36 mouse cellular contexts compared by ENCODE assay signal in genomic region chr3:146135417-146135816, GRCm38 (mm10). TPM values are rescaled to one million over a fixed set of nuclear protein-coding genes. Genes with fewer than 3 reads are reported as not detected.
"Had no signal": no experiment of that assay in that cellular context is flagged by ENCODE, and none has a peak within 500 bp of the region (broad histone marks: within the 10 kb centered on the region; RNA-seq: fewer than 3 reads in every experiment).

No protein-coding gene starts in this region.

- H3K27ac ChIP-seq: gastrocnemius, adult 2 months; heart, embryonic 13.5 days; heart, embryonic 15.5 days; hindbrain, embryonic 13.5 days; hindbrain, embryonic 15.5 days; hindbrain, postnatal 0 days; kidney, embryonic 15.5 days; kidney, postnatal 0 days; limb, embryonic 13.5 days; limb, embryonic 15.5 days had no signal

- H3K4me3 ChIP-seq: gastrocnemius, adult 2 months; heart, embryonic 13.5 days; heart, embryonic 15.5 days; hindbrain, embryonic 13.5 days; hindbrain, embryonic 15.5 days; kidney, embryonic 15.5 days; limb, embryonic 13.5 days; limb, embryonic 15.5 days had no signal

- H3K27me3 ChIP-seq: heart, embryonic 13.5 days; heart, embryonic 15.5 days; hindbrain, embryonic 13.5 days; hindbrain, embryonic 15.5 days; kidney, embryonic 15.5 days; limb, embryonic 13.5 days; limb, embryonic 15.5 days had no signal

- H3K9me3 ChIP-seq: heart, embryonic 15.5 days; hindbrain, embryonic 13.5 days; hindbrain, embryonic 15.5 days; kidney, embryonic 15.5 days; limb, embryonic 13.5 days; limb, embryonic 15.5 days had no signal

- H3K36me3 ChIP-seq: heart, embryonic 13.5 days; heart, embryonic 15.5 days; hindbrain, embryonic 13.5 days; hindbrain, embryonic 15.5 days; kidney, embryonic 15.5 days; limb, embryonic 13.5 days; limb, embryonic 15.5 days had no signal

- H3K4me2 ChIP-seq: heart, embryonic 15.5 days; hindbrain, embryonic 13.5 days; hindbrain, embryonic 15.5 days; kidney, embryonic 15.5 days; limb, embryonic 13.5 days; limb, embryonic 15.5 days had no signal

- H3K9ac ChIP-seq: heart, embryonic 13.5 days; heart, embryonic 15.5 days; hindbrain, embryonic 13.5 days; hindbrain, embryonic 15.5 days; kidney, embryonic 15.5 days; limb, embryonic 13.5 days; limb, embryonic 15.5 days had no signal

- H3K4me1 ChIP-seq: heart, embryonic 13.5 days; heart, embryonic 15.5 days; hindbrain, embryonic 13.5 days; hindbrain, embryonic 15.5 days; kidney, embryonic 15.5 days; limb, embryonic 13.5 days; limb, embryonic 15.5 days had no signal

- DNase-seq: gastrocnemius, postnatal 10 days; gastrocnemius, postnatal 25 days; heart, postnatal 14 days; heart, postnatal 36 days; kidney, adult 11 months; kidney, adult 2 months; kidney, adult 9 months; kidney, postnatal 14 days; kidney, postnatal 36 days; layer of hippocampus, postnatal 36 days; left cerebral cortex, postnatal 4 days had no signal

RNA-seq across cellular contexts. Expression of gene Mcoln2, which starts 14.2 kb away (rescaled TPM):
- total RNA-seq: hindbrain, postnatal 0 days; layer of hippocampus, adult 18-20 months; layer of hippocampus, postnatal 14 days; layer of hippocampus, postnatal 36 days; left cerebral cortex, adult 18-20 months; left cerebral cortex, adult 8-10 months; left cerebral cortex, postnatal 25 days; left cerebral cortex, postnatal 4 days had no signal
- polyA plus RNA-seq: frontal cortex, adult 2 months had no signal

RNA-seq across cellular contexts. Expression of gene Mcoln3, which starts 18.2 kb away (rescaled TPM):
- total RNA-seq: gastrocnemius, adult 2 months; gastrocnemius, postnatal 10 days; gastrocnemius, postnatal 25 days; heart, postnatal 36 days; hindbrain, postnatal 0 days; layer of hippocampus, adult 18-20 months; layer of hippocampus, adult 8-10 months; layer of hippocampus, postnatal 36 days; left cerebral cortex, adult 18-20 months; left cerebral cortex, adult 8-10 months; left cerebral cortex, postnatal 10 days; left cerebral cortex, postnatal 25 days; liver, adult 2 months had no signal
- polyA plus RNA-seq: frontal cortex, adult 2 months; liver, adult 2 months had no signal

RNA-seq across cellular contexts. Expression of gene Wdr63, which starts 27.5 kb away (rescaled TPM):
- total RNA-seq: gastrocnemius, adult 2 months; gastrocnemius, postnatal 10 days; gastrocnemius, postnatal 25 days; gastrocnemius, postnatal 4 days; heart, postnatal 36 days; hematopoietic stem cell, adult 5-6 weeks had no signal
- polyA plus RNA-seq: frontal cortex, adult 2 months; heart, embryonic 13.5 days; heart, postnatal 0 days; intestine, embryonic 14.5 days; intestine, embryonic 16.5 days; kidney, adult 2 months; limb, embryonic 11.5 days; limb, embryonic 15.5 days had no signal
